Mouse (Mus musculus) heart, adult 2 months (tissue): ENCODE results near the gene Tmem141.

ENCODE experiments used
- EP300 ChIP-seq: fragments of 200-500 bp; IDR thresholded peaks from 2 replicates; pipeline ENCODE4 v1.6.1; 2011; ENCODE audit warnings: low read depth, low read length, control low read depth; ENCODE audit not compliant: insufficient read depth
- POLR2A ChIP-seq: fragments of 200-500 bp; IDR thresholded peaks from 2 replicates; pipeline ENCODE4 v1.6.1; 2011; ENCODE audit warnings: mild to moderate bottlenecking, low read depth, low read length, control low read depth; ENCODE audit not compliant: insufficient read depth

GRCm38 (mm10) chr2:25625986-25626385 is 4.2 kb upstream of the Tmem141 start:
- TF ChIP-seq EP300: no peak
- no peak for TF ChIP-seq POLR2A
